Mouse (Mus musculus): ENCODE measurements around the gene Zfp418. TPM values are rescaled to one million over a fixed set of nuclear protein-coding genes. Genes with fewer than 3 reads are reported as not detected.
"Not testable (repeated sequence)": the region's sequence is repeated elsewhere in the genome, so short reads cannot be mapped to it uniquely, and the experiment has no call there.

The Zfp418 gene
- 0.19 and 0.37 TPM in 2 replicates for polyA plus RNA-seq (2012; rRNA removed)

GRCm38 (mm10) chr7:7171227-7172147, at the start of gene Zfp418:
Zfp418 (plus strand) TSS chr7:7171330.
- TF ChIP-seq POLR2A (IDR thresholded peaks at IDR 0.05; ENCODE audit: low read depth, low read length) (no peak), CTCF (IDR thresholded peaks at IDR 0.05; ENCODE audit: extremely low read depth, insufficient read length, insufficient replicate concordance, low read depth, low read length) (peak; percentile 21; the same call in 1 of the 2 replicates)
- WGBS, result 2% methylated on average over 26 of the region's 26 CpGs
- Histone ChIP-seq H3K27me3 (ENCODE audit: control insufficient read depth, insufficient read depth, low read length) (no peaks in the 10 kb centered on the region), H3K27ac (ENCODE audit: insufficient read depth, low read depth, low read length) (no peak within 1 kb of the TSS), H3K36me3 (ENCODE audit: control insufficient read depth, insufficient read depth, low read length) (peaks cover 7% of the 10 kb centered on the region), H3K4me1 (ENCODE audit: control insufficient read depth, insufficient read depth, insufficient read length, low read length) (no peaks in the 10 kb centered on the region), H3K4me3 (ENCODE audit: low read depth, low read length) (peak within 1 kb of the TSS; percentile 72)

- Histone ChIP-seq H3K4me1 (ENCODE audit: control insufficient read depth, insufficient read depth, insufficient read length, low read length) (peaks cover 2% of the 10 kb centered on the region; the same call in 1 of the 2 replicates), H3K36me3 (ENCODE audit: control insufficient read depth, insufficient read depth, low read length) (peaks cover 20% of the 10 kb centered on the region), H3K27ac (ENCODE audit: insufficient read depth, low read depth, low read length) (no peak overlapping the region), H3K4me3 (ENCODE audit: low read depth, low read length) (no peak overlapping the region), H3K27me3 (ENCODE audit: control insufficient read depth, insufficient read depth, low read length) (no peaks in the 10 kb centered on the region)
- TF ChIP-seq POLR2A (IDR thresholded peaks at IDR 0.05; ENCODE audit: low read depth, low read length) (no peak), CTCF (IDR thresholded peaks at IDR 0.05; ENCODE audit: extremely low read depth, insufficient read length, insufficient replicate concordance, low read depth, low read length) (no peak)
- WGBS, result 39% methylated on average over 6 of the region's 6 CpGs
Measured at GRCm38 (mm10) chr7:7121602-7121980, 49.5 kb upstream of the Zfp418 start.

DNA sequence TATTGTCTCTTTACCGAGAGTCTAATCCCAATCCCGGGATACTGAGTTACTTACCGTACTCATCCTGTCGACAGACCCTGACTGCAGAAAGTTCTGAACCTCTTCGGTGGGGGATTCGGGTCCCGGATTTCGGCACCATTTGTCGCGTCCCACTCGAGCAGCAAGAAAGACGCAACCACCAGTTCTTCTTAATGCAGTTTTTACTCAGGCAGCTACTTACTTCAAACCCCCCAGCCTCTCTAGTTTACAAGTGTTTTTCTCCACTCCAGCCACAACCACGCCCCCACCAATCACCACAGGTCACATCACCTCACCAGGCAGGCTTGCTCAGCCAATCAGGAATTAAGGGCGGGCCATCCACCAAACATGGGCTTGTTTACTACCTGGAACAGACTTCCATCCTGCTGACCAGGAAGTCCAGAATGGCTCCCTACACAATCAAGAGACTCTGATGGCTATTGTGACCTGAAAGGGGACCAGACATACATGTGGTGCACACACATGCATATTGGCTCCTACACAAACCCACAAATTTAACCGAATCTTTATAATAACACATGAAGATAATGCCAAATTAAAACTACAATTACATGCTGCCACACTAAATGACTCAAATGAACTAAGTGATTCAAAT, 40.5 kb upstream of the Zfp418 start:
- WGBS, result 93% methylated on average over 15 of the region's 15 CpGs
- not testable (repeated sequence) for H3K4me1 ChIP-seq (ENCODE audit: control insufficient read depth, insufficient read depth, insufficient read length, low read length); H3K36me3 ChIP-seq (ENCODE audit: control insufficient read depth, insufficient read depth, low read length); H3K27me3 ChIP-seq (ENCODE audit: control insufficient read depth, insufficient read depth, low read length)
- peak overlapping the region; percentile 67; the same call in 1 of the 2 replicates for H3K27ac ChIP-seq (ENCODE audit: insufficient read depth, low read depth, low read length)
- peak overlapping the region; percentile 55 for H3K4me3 ChIP-seq (ENCODE audit: low read depth, low read length)

- H3K27me3 ChIP-seq (ENCODE audit: control insufficient read depth, insufficient read depth, low read length), result no peaks in the 10 kb centered on the region
- no peak overlapping the region for H3K27ac ChIP-seq (ENCODE audit: insufficient read depth, low read depth, low read length)
- no peaks in the 10 kb centered on the region for H3K36me3 ChIP-seq (ENCODE audit: control insufficient read depth, insufficient read depth, low read length)
- H3K4me1 ChIP-seq (ENCODE audit: control insufficient read depth, insufficient read depth, insufficient read length, low read length), result peaks cover 3% of the 10 kb centered on the region; the same call in 1 of the 2 replicates
- no peak for TF ChIP-seq POLR2A (IDR thresholded peaks at IDR 0.05; ENCODE audit: low read depth, low read length)
- no peak for TF ChIP-seq CTCF (IDR thresholded peaks at IDR 0.05; ENCODE audit: extremely low read depth, insufficient read length, insufficient replicate concordance, low read depth, low read length)
- 79% methylated on average over 8 of the region's 8 CpGs for WGBS
- H3K4me3 ChIP-seq (ENCODE audit: low read depth, low read length), result no peak overlapping the region
Measured at GRCm38 (mm10) chr7:7132751-7133150, 38.4 kb upstream of the Zfp418 start.

DNA sequence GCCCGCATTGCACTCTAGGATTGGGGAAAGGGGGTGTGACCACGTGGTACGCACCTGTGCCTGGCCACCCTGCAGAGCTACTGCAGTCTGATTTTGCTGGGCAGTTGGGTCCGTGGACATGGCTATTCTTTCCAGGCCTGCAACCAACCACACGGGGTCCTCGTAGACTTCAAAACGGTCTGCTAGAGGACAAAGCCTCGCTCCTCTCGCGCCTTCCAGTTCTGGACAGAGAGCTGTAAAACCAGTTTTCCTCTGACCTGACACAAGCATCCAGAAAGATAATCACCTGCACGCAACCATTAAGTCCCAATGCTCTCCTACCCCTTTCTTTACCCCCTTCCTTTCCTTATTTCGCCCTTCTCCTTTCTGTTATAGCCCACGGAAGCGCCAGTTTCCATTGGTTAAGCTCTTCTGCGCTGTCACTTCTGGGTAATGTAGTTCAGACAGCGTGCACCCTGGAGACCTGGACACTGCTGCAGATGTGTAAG, 34.7 kb upstream of the Zfp418 start, which contains the start of gene Zfp773:
Gene Zfp773 (minus strand): TSS at position 377 of the 488 bp plus-strand sequence.
- 2% methylated on average over 16 of the region's 16 CpGs for WGBS
- peak; percentile 25; the same call in 1 of the 2 replicates for TF ChIP-seq CTCF (IDR thresholded peaks at IDR 0.05; ENCODE audit: extremely low read depth, insufficient read length, insufficient replicate concordance, low read depth, low read length)
- no peak for TF ChIP-seq POLR2A (IDR thresholded peaks at IDR 0.05; ENCODE audit: low read depth, low read length)
- Histone ChIP-seq H3K4me3 (ENCODE audit: low read depth, low read length) (peak within 1 kb of the TSS; percentile 64), H3K27me3 (ENCODE audit: control insufficient read depth, insufficient read depth, low read length) (no peaks in the 10 kb centered on the region), H3K27ac (ENCODE audit: insufficient read depth, low read depth, low read length) (no peak within 1 kb of the TSS), H3K36me3 (ENCODE audit: control insufficient read depth, insufficient read depth, low read length) (no peaks in the 10 kb centered on the region), H3K4me1 (ENCODE audit: control insufficient read depth, insufficient read depth, insufficient read length, low read length) (peaks cover 3% of the 10 kb centered on the region; the same call in 1 of the 2 replicates)

DNA sequence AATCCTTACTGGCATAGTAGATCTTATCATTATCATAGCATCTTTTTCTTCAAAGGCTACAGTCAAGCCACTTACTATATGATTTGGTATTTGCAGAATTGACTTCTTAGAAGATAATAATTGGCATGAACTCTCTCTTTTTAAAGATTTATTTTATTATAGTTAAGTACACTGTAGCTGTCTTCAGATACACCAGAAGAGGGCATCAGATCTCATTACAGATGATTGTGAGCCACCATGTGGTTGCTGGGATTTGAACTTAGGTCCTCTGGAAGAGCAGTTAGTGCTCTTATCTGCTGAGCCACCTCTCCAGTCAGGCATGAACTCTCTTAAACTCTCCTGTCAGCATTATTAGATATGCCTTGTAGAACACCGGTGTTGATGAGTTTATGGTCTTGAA, 26.9 kb upstream of the Zfp418 start:
- H3K27me3 ChIP-seq (ENCODE audit: control insufficient read depth, insufficient read depth, low read length), result no peaks in the 10 kb centered on the region
- WGBS, result 77% methylated on average over 1 of the region's 1 CpGs
- H3K27ac ChIP-seq (ENCODE audit: insufficient read depth, low read depth, low read length), result no peak overlapping the region
- TF ChIP-seq POLR2A (IDR thresholded peaks at IDR 0.05; ENCODE audit: low read depth, low read length) (no peak), CTCF (IDR thresholded peaks at IDR 0.05; ENCODE audit: extremely low read depth, insufficient read length, insufficient replicate concordance, low read depth, low read length) (no peak)
- H3K4me3 ChIP-seq (ENCODE audit: low read depth, low read length), result no peak overlapping the region
- H3K36me3 ChIP-seq (ENCODE audit: control insufficient read depth, insufficient read depth, low read length), result no peaks in the 10 kb centered on the region
- no peaks in the 10 kb centered on the region for H3K4me1 ChIP-seq (ENCODE audit: control insufficient read depth, insufficient read depth, insufficient read length, low read length)

Measured in small intestine, adult 2 months (tissue).